Mouse (Mus musculus) MEL (cell line): ENCODE data around the gene Camta1. TPM values are rescaled to one million over a fixed set of nuclear protein-coding genes. Genes with fewer than 3 reads are reported as not detected.

Source experiments
- DNase-seq: peaks from one replicate; pipeline ENCODE4 v3.0.0; 2011; ENCODE audit warnings: low read depth, low spot score
- H3K27ac ChIP-seq: 2 replicates; pipeline ENCODE4 v1.5.1; 2012; ENCODE audit warnings: low read depth, mild to moderate bottlenecking, control low read depth, low read length, moderate library complexity; ENCODE audit not compliant: control insufficient read depth
- H3K27me3 ChIP-seq, 2 experiments: fragments of 150-350 bp in 1 of 2; sonication (generic) in 1 of 2; 2 replicates each; pipeline ENCODE4 v1.6.1; 2012; ENCODE audit warnings: low read length in 2 of 2, mild to moderate bottlenecking in 2 of 2, improper control_type of control experiment in 1 of 2, moderate library complexity in 1 of 2; ENCODE audit not compliant: insufficient read depth in 2 of 2, control insufficient read depth in 1 of 2
- H3K36me3 ChIP-seq, 2 experiments: 2 replicates each; pipeline ENCODE4 v1.6.1; 2012 to 2014; ENCODE audit warnings: low read length in 2 of 2, improper control_type of control experiment in 1 of 2, inconsistent platforms in 1 of 2, mild to moderate bottlenecking in 1 of 2; ENCODE audit not compliant: insufficient read depth in 2 of 2, control insufficient read depth in 1 of 2
- H3K4me1 ChIP-seq, 2 experiments: fragments of 150-350 bp in 1 of 2; sonication (generic) in 1 of 2; 2 replicates each; pipeline ENCODE4 v1.6.1; 2012; ENCODE audit warnings: low read length in 2 of 2, improper control_type of control experiment in 1 of 2, mild to moderate bottlenecking in 1 of 2; ENCODE audit not compliant: insufficient read depth in 2 of 2, control insufficient read depth in 1 of 2
- H3K4me3 ChIP-seq, 2 experiments: fragments of 150-350 bp in 1 of 2; sonication (generic) in 1 of 2; 2 replicates each; pipeline ENCODE4 v1.5.1; 2012; ENCODE audit warnings: low read depth in 2 of 2, low read length in 2 of 2, mild to moderate bottlenecking in 2 of 2, moderate library complexity in 2 of 2, control low read depth in 1 of 2, improper control_type of control experiment in 1 of 2; ENCODE audit not compliant: control insufficient read depth in 1 of 2, insufficient read depth in 1 of 2
- H3K79me2 ChIP-seq: 2 replicates; pipeline ENCODE4 v1.6.1; 2012; ENCODE audit warnings: mild to moderate bottlenecking, low read length, moderate library complexity; ENCODE audit not compliant: control insufficient read depth, poor library complexity, insufficient read depth
- H3K9ac ChIP-seq: 2 replicates; pipeline ENCODE4 v1.6.1; 2012; ENCODE audit warnings: low read depth, mild to moderate bottlenecking, control low read depth, low read length, moderate library complexity; ENCODE audit not compliant: control insufficient read depth, poor library complexity, severe bottlenecking
- H3K9me3 ChIP-seq: fragments of 150-350 bp; sonication (generic); replicated peaks from 2 replicates; pipeline ENCODE4 v1.6.1; 2012; ENCODE audit warnings: mild to moderate bottlenecking, low read length, improper control_type of control experiment, moderate library complexity; ENCODE audit not compliant: insufficient read depth
- BHLHE40 ChIP-seq: IDR thresholded peaks from 2 replicates; pipeline ENCODE4 v1.6.1; 2012; ENCODE audit warnings: low read depth, mild to moderate bottlenecking, inconsistent platforms, low read length, improper control_type of control experiment, borderline replicate concordance
- CHD1 ChIP-seq: IDR thresholded peaks from 2 replicates; pipeline ENCODE4 v1.6.1; 2012; ENCODE audit warnings: low read depth, mild to moderate bottlenecking, inconsistent platforms, low read length, improper control_type of control experiment
- CHD2 ChIP-seq: IDR thresholded peaks from 2 replicates; pipeline ENCODE4 v1.6.1; 2011; ENCODE audit warnings: low read length, improper control_type of control experiment
- E2F4 ChIP-seq: IDR thresholded peaks from 2 replicates; pipeline ENCODE4 v1.6.1; 2011; ENCODE audit warnings: low read depth, low read length, improper control_type of control experiment, borderline replicate concordance
- GATA1 ChIP-seq: IDR thresholded peaks from 2 replicates; pipeline ENCODE4 v1.6.1; 2011; ENCODE audit warnings: low read depth, low read length, improper control_type of control experiment
- HCFC1 ChIP-seq: IDR thresholded peaks from 2 replicates; pipeline ENCODE4 v1.6.1; 2012; ENCODE audit warnings: low read depth, mild to moderate bottlenecking, inconsistent platforms, low read length, improper control_type of control experiment, moderate library complexity
- MAZ ChIP-seq: IDR thresholded peaks from 2 replicates; pipeline ENCODE4 v1.6.1; 2012; ENCODE audit warnings: low read depth, mild to moderate bottlenecking, inconsistent platforms, low read length, improper control_type of control experiment
- MYC ChIP-seq: IDR thresholded peaks from 2 replicates; pipeline ENCODE4 v1.6.1; 2011; ENCODE audit warnings: low read depth, mild to moderate bottlenecking, low read length, improper control_type of control experiment, moderate library complexity
- POLR2A ChIP-seq, 2 experiments: IDR thresholded peaks; 2 replicates each; pipeline ENCODE4 v1.6.1; 2011 to 2012; ENCODE audit warnings: low read length in 2 of 2, mild to moderate bottlenecking in 2 of 2, control low read depth in 1 of 2, improper control_type of control experiment in 1 of 2, low read depth in 1 of 2, moderate library complexity in 1 of 2; ENCODE audit not compliant: control insufficient read depth in 1 of 2, insufficient read depth in 1 of 2, poor library complexity in 1 of 2
- POLR2AphosphoS2 ChIP-seq: IDR thresholded peaks from 2 replicates; pipeline ENCODE4 v1.6.1; 2011; ENCODE audit warnings: low read length, improper control_type of control experiment
- POLR2AphosphoS5 ChIP-seq: IDR thresholded peaks from 2 replicates; pipeline ENCODE4 v1.6.1; 2012; ENCODE audit warnings: low read depth, borderline replicate concordance, mild to moderate bottlenecking, inconsistent platforms, low read length, moderate library complexity, mixed read lengths
- RCOR1 ChIP-seq: IDR thresholded peaks from 2 replicates; pipeline ENCODE4 v1.6.1; 2012; ENCODE audit warnings: low read depth, mild to moderate bottlenecking, inconsistent platforms, low read length, improper control_type of control experiment
- TAL1 ChIP-seq: IDR thresholded peaks from 2 replicates; pipeline ENCODE4 v1.6.1; 2012; ENCODE audit warnings: mild to moderate bottlenecking, inconsistent platforms, low read length, moderate library complexity, mixed read lengths
- TBP ChIP-seq: IDR thresholded peaks from 2 replicates; pipeline ENCODE4 v1.8.0; 2011; ENCODE audit warnings: low read depth, low read length, improper control_type of control experiment
- TCF12 ChIP-seq: IDR thresholded peaks from 2 replicates; pipeline ENCODE4 v1.6.1; 2014; ENCODE audit warnings: low read depth, mild to moderate bottlenecking, inconsistent platforms, low read length, improper control_type of control experiment, moderate library complexity
- UBTF ChIP-seq: IDR thresholded peaks from 2 replicates; pipeline ENCODE4 v1.6.1; 2012; ENCODE audit warnings: low read depth, mild to moderate bottlenecking, inconsistent platforms, low read length, improper control_type of control experiment, moderate library complexity, borderline replicate concordance; ENCODE audit not compliant: insufficient read depth
- USF2 ChIP-seq, 2 experiments: IDR thresholded peaks; 2 replicates each; pipeline ENCODE4 v1.6.1; 2011 to 2012; ENCODE audit warnings: improper control_type of control experiment in 2 of 2, low read length in 2 of 2, borderline replicate concordance in 1 of 2, inconsistent platforms in 1 of 2, low read depth in 1 of 2, mild to moderate bottlenecking in 1 of 2; ENCODE audit not compliant: insufficient read depth in 1 of 2
- ZC3H11A ChIP-seq: IDR thresholded peaks from 2 replicates; pipeline ENCODE4 v1.6.1; 2012; ENCODE audit warnings: low read depth, mild to moderate bottlenecking, inconsistent platforms, low read length, improper control_type of control experiment
- ZKSCAN1 ChIP-seq: IDR thresholded peaks from 2 replicates; pipeline ENCODE4 v1.6.1; 2012; ENCODE audit warnings: low read depth, mild to moderate bottlenecking, inconsistent platforms, low read length, improper control_type of control experiment, moderate library complexity
- ZMIZ1 ChIP-seq: IDR thresholded peaks from 2 replicates; pipeline ENCODE4 v1.6.1; 2012; ENCODE audit warnings: low read depth, mild to moderate bottlenecking, inconsistent platforms, low read length, improper control_type of control experiment, moderate library complexity
- polyA plus RNA-seq, 2 experiments: library from polyadenylated mRNA; stranded (reverse) in 1 of 2; unstranded in 1 of 2; fragments of >175 nt in 1 of 2; fragments of >200 nt in 1 of 2; gene quantifications; 2 replicates each; pipeline versions ENCODE4 v1.2.1 to v1.2.4; 2012; ENCODE audit warnings: low replicate concordance in 2 of 2, low read depth in 1 of 2; ENCODE audit not compliant: insufficient read length in 2 of 2, insufficient read depth in 1 of 2, missing spikeins in 1 of 2
- total RNA-seq: library from RNA; depleted of rRNA; stranded (reverse); fragments of 300-350 nt; gene quantifications from 2 replicates; pipeline ENCODE4 v1.2.3, GENCODE M21; 2012

Camta1 gene
- total and polyA plus RNA-seq, 3 experiments, result 28.2 to 87.5 TPM; not detected in 1

DNA sequence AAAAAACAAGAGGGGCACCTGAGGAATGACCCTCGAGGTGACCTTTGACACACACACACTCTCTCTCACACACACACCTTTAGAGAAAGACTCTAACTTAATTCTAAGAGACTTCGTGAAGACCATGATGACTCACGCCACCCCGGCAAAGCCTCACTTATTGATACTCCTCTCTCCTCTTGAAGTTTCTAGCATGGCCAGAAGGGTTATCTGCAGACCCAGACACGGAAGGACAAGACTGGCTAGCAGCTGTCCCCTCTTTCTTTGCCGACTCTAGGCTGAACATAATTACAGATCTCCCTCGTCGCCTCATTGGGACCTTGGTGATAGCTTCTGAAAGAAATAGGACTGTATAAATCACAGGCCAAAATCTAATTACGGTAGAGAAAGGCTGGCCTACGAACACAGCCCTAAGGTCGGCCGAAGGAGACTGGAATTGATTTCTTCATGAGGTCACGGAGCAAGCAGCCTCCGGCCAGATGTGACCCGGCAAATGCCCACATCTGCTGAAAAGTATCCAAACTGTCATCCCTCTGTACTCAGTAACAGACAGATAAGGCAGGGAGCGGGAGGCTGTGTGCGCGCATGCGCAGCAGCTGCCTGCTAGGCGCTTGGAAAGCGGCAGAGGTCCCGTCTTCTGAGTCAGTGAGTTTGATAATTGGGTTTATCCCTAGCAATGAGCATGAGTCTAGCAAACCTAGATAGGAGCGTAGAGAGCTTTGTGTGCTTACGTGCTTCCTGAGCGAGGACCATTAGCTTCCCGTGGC is 46.1 kb upstream of the Camta1 start (continued):
- TF ChIP-seq HCFC1 (0 out of 2 replicates have a peak, but pooled peaks have one; percentile 49), BHLHE40 (no peak), POLR2A (IDR thresholded peaks at IDR 0.05; ENCODE audit: control insufficient read depth in 1 of 2, insufficient read depth in 1 of 2, low read depth in 1 of 2, low read length in 2 of 2, poor library complexity in 1 of 2) (peak in 1 of 2 experiments; percentile 65; a peak in 2 of 4 replicates)

DNA sequence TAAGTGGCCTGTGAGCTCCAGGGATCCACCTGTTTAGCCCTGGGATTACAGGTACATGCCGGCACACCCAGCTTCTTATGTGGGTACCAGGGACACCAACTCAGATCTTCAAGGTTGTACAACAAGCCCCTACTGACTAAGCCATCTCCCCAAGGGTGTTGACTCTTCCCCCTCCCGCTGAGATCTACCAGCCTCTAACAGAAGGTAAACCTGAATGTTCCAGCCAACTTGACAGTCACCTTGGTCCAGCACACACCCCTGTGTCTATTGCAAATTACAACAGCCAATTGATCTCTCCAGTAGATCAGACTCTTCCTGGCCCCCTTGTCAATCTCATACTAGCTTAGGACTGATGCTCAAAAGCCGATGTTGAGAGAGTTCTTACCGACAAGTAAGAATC is 43.9 kb upstream of the Camta1 start:
- no peak for TF ChIP-seq MYC
- no peak for TF ChIP-seq ZC3H11A
- TF ChIP-seq E2F4, result no peak
- no peak for TF ChIP-seq HCFC1
- no peak for TF ChIP-seq TCF12
- no peak for TF ChIP-seq TBP
- TF ChIP-seq USF2 (IDR thresholded peaks at IDR 0.05; ENCODE audit: borderline replicate concordance in 1 of 2, insufficient read depth in 1 of 2, low read depth in 1 of 2, low read length in 2 of 2), result no peak
- no peak for TF ChIP-seq ZKSCAN1
- no peak for TF ChIP-seq CHD1
- TF ChIP-seq POLR2AphosphoS2, result no peak
- no peak for TF ChIP-seq CHD2
- TF ChIP-seq BHLHE40, result no peak
- TF ChIP-seq TAL1, result no peak
- no peak for TF ChIP-seq UBTF
- TF ChIP-seq POLR2A (IDR thresholded peaks at IDR 0.05; ENCODE audit: control insufficient read depth in 1 of 2, insufficient read depth in 1 of 2, low read depth in 1 of 2, low read length in 2 of 2, poor library complexity in 1 of 2), result no peak
- TF ChIP-seq RCOR1, result no peak
- TF ChIP-seq POLR2AphosphoS5, result no peak
- TF ChIP-seq ZMIZ1, result no peak
- no peak for TF ChIP-seq GATA1
- TF ChIP-seq MAZ, result no peak

More for the DNA sequence above, 43.9 kb upstream of the Camta1 start:
- Histone ChIP-seq H3K27ac (no peak overlapping the region), H3K4me1 (peaks cover 17 to 43% of the 10 kb centered on the region in 2 experiments), H3K27me3 (no peaks in the 10 kb centered on the region), H3K9me3 (no peaks in the 10 kb centered on the region), H3K4me3 (no peak overlapping the region), H3K36me3 (peaks cover 0 to 29% of the 10 kb centered on the region in 2 experiments; a peak in 2 of 4 replicates), H3K9ac (no peak overlapping the region), H3K79me2 (no peaks in the 10 kb centered on the region)
- DNase-seq, result no peak
